Mouse (Mus musculus): ENCODE data around the gene Tti1. TPM values are rescaled to one million over a fixed set of nuclear protein-coding genes. Genes with fewer than 3 reads are reported as not detected.

Gene Tti1
- total and polyA plus RNA-seq, 3 experiments, result 19.3 to 26.5 TPM; not detected in 1

DNA sequence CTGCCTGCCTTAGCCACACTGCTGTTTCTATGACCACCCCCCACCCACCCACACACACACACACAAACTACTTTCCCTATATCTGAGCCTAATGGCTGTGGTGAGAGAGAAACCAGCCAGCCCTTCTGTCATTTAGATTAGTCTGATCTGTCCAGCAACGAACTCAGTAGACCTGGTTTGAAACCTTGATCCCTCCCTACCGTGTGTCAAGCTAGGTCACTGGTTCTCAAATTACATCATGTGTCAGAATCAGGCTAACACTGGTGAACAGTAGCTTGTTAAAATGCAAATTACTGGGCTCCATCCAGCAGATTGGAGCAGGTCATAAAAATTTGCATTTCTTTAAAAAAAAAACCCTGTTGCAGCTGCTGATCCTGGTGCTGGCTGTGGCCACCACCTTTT, 70.5 kb downstream of the Tti1 start:
- Histone ChIP-seq H3K79me2 (ENCODE audit: control insufficient read depth, insufficient read depth, low read length, poor library complexity) (no peaks in the 10 kb centered on the region), H3K4me1 (ENCODE audit: control insufficient read depth in 1 of 2, insufficient read depth in 2 of 2, low read length in 2 of 2) (no peaks in the 10 kb centered on the region), H3K27ac (ENCODE audit: control insufficient read depth, low read depth, low read length) (no peak overlapping the region), H3K9me3 (replicated peaks; ENCODE audit: insufficient read depth, low read length) (no peaks in the 10 kb centered on the region), H3K4me3 (ENCODE audit: control insufficient read depth in 1 of 2, insufficient read depth in 1 of 2, low read depth in 2 of 2, low read length in 2 of 2) (no peak overlapping the region), H3K27me3 (ENCODE audit: control insufficient read depth in 1 of 2, insufficient read depth in 2 of 2, low read length in 2 of 2) (no peaks in the 10 kb centered on the region; a peak in 1 of 4 replicates), H3K36me3 (ENCODE audit: control insufficient read depth in 1 of 2, insufficient read depth in 2 of 2, low read length in 2 of 2) (no peaks in the 10 kb centered on the region), H3K9ac (ENCODE audit: control insufficient read depth, low read depth, low read length, poor library complexity, severe bottlenecking) (no peak overlapping the region)
- no peak for DNase-seq (ENCODE audit: low read depth, low spot score)
- TF ChIP-seq ELF1 (IDR thresholded peaks at IDR 0.05; ENCODE audit: low read depth, low read length), result no peak
- TF ChIP-seq JUND (IDR thresholded peaks at IDR 0.05; ENCODE audit: low read depth, low read length), result no peak
- TF ChIP-seq ZMIZ1 (IDR thresholded peaks at IDR 0.05; ENCODE audit: low read depth, low read length), result no peak
- TF ChIP-seq TBP (IDR thresholded peaks at IDR 0.05; ENCODE audit: low read depth, low read length), result no peak
- no peak for TF ChIP-seq POLR2AphosphoS2 (IDR thresholded peaks at IDR 0.05; ENCODE audit: low read length)
- TF ChIP-seq ZC3H11A (IDR thresholded peaks at IDR 0.05; ENCODE audit: low read depth, low read length), result no peak
- no peak for TF ChIP-seq GATA1 (IDR thresholded peaks at IDR 0.05; ENCODE audit: low read depth, low read length)
- no peak for TF ChIP-seq MAFK (IDR thresholded peaks at IDR 0.05; ENCODE audit: borderline replicate concordance, low read depth, low read length)
- TF ChIP-seq NELFE (IDR thresholded peaks at IDR 0.05; ENCODE audit: low read depth, low read length), result no peak
- no peak for TF ChIP-seq MYB (IDR thresholded peaks at IDR 0.05; ENCODE audit: low read depth, low read length)
- TF ChIP-seq MAZ (IDR thresholded peaks at IDR 0.05; ENCODE audit: low read depth, low read length), result no peak
- no peak for TF ChIP-seq RAD21 (IDR thresholded peaks at IDR 0.05; ENCODE audit: low read depth, low read length)
- no peak for TF ChIP-seq SIN3A (IDR thresholded peaks at IDR 0.05; ENCODE audit: low read length)
- TF ChIP-seq ZNF384 (IDR thresholded peaks at IDR 0.05; ENCODE audit: low read depth, low read length), result no peak
- TF ChIP-seq ETS1 (IDR thresholded peaks at IDR 0.05; ENCODE audit: low read depth, low read length), result no peak
- no peak for TF ChIP-seq MYC (IDR thresholded peaks at IDR 0.05; ENCODE audit: low read depth, low read length)
- no peak for TF ChIP-seq ZKSCAN1 (IDR thresholded peaks at IDR 0.05; ENCODE audit: low read depth, low read length)
- TF ChIP-seq GABPA (IDR thresholded peaks at IDR 0.05; ENCODE audit: low read depth, low read length), result no peak
- TF ChIP-seq TCF12 (IDR thresholded peaks at IDR 0.05; ENCODE audit: low read depth, low read length), result no peak

GRCm38 (mm10) chr2:157953978-157954377, 74.3 kb downstream of the Tti1 start:
- DNase-seq (ENCODE audit: low read depth, low spot score), result no peak
- Histone ChIP-seq H3K9me3 (replicated peaks; ENCODE audit: insufficient read depth, low read length) (no peaks in the 10 kb centered on the region), H3K4me1 (ENCODE audit: control insufficient read depth in 1 of 2, insufficient read depth in 2 of 2, low read length in 2 of 2) (no peaks in the 10 kb centered on the region), H3K27me3 (ENCODE audit: control insufficient read depth in 1 of 2, insufficient read depth in 2 of 2, low read length in 2 of 2) (peaks cover 0 to 1% of the 10 kb centered on the region in 2 experiments; a peak in 2 of 4 replicates), H3K27ac (ENCODE audit: control insufficient read depth, low read depth, low read length) (no peak overlapping the region), H3K4me3 (ENCODE audit: control insufficient read depth in 1 of 2, insufficient read depth in 1 of 2, low read depth in 2 of 2, low read length in 2 of 2) (no peak overlapping the region), H3K79me2 (ENCODE audit: control insufficient read depth, insufficient read depth, low read length, poor library complexity) (no peaks in the 10 kb centered on the region), H3K36me3 (ENCODE audit: control insufficient read depth in 1 of 2, insufficient read depth in 2 of 2, low read length in 2 of 2) (no peaks in the 10 kb centered on the region), H3K9ac (ENCODE audit: control insufficient read depth, low read depth, low read length, poor library complexity, severe bottlenecking) (no peak overlapping the region)
- TF ChIP-seq SIN3A (IDR thresholded peaks at IDR 0.05; ENCODE audit: low read length), result no peak
- TF ChIP-seq RCOR1 (IDR thresholded peaks at IDR 0.05; ENCODE audit: low read depth, low read length), result no peak
- TF ChIP-seq USF1 (IDR thresholded peaks at IDR 0.05; ENCODE audit: low read depth, low read length), result no peak
- TF ChIP-seq NELFE (IDR thresholded peaks at IDR 0.05; ENCODE audit: low read depth, low read length), result no peak
- TF ChIP-seq MYC (IDR thresholded peaks at IDR 0.05; ENCODE audit: low read depth, low read length), result no peak
- TF ChIP-seq KAT2A (conservative IDR thresholded peaks at IDR 0.05; ENCODE audit: low read depth, low read length), result no peak
- no peak for TF ChIP-seq JUND (IDR thresholded peaks at IDR 0.05; ENCODE audit: low read depth, low read length)
- TF ChIP-seq E2F4 (IDR thresholded peaks at IDR 0.05; ENCODE audit: borderline replicate concordance, low read depth, low read length), result no peak
- TF ChIP-seq MAZ (IDR thresholded peaks at IDR 0.05; ENCODE audit: low read depth, low read length), result no peak
- no peak for TF ChIP-seq CHD2 (IDR thresholded peaks at IDR 0.05; ENCODE audit: low read length)
- no peak for TF ChIP-seq BHLHE40 (IDR thresholded peaks at IDR 0.05; ENCODE audit: borderline replicate concordance, low read depth, low read length)
- TF ChIP-seq HCFC1 (IDR thresholded peaks at IDR 0.05; ENCODE audit: low read depth, low read length), result no peak
- no peak for TF ChIP-seq TBP (IDR thresholded peaks at IDR 0.05; ENCODE audit: low read depth, low read length)

All from MEL (cell line).